Mouse (Mus musculus) layer of hippocampus, postnatal 10 days (tissue): Measurements from ENCODE around the gene Jade1. TPM values are rescaled to one million over a fixed set of nuclear protein-coding genes. Genes with fewer than 3 reads are reported as not detected.

Source experiments
- DNase-seq, 2 experiments: peaks; one replicate each; pipeline ENCODE4 v3.0.0; 2021; ENCODE audit warnings: low spot score in 2 of 2
- long read RNA-seq: library from polyadenylated mRNA; stranded (forward); transcript quantifications from one replicate; pipeline ENCODE4 v2.0.0, GENCODE M21; 2023
- total RNA-seq, 2 experiments: library from RNA; stranded (reverse); gene quantifications; 2 replicates each; pipeline ENCODE4 v1.2.3; 2021

Jade1 gene
- total RNA-seq = 10 to 100 TPM; 18.6 to 23.0 TPM
- long read RNA-seq, full-length matches to known transcripts = 4 of 10 reads
- long read RNA-seq, partial matches to known transcripts = 4 of 10 reads
- long read RNA-seq, other reads (novel, unspliced or antisense) = 2 of 10 reads

GRCm38 (mm10) chr3:41555491-41556381 lies at the start of gene Jade1:
Gene Jade1 (plus strand): TSS chr3:41555731.
- DNase-seq = no peak

- DNase-seq = no peak
Measured at GRCm38 (mm10) chr3:41509441-41509840, 46.1 kb upstream of the Jade1 start.

GRCm38 (mm10) chr3:41510191-41510590 lies 45.3 kb upstream of the Jade1 start:
- no peak for DNase-seq

GRCm38 (mm10) chr3:41510750-41511149 lies 44.8 kb upstream of the Jade1 start:
- no peak for DNase-seq

- DNase-seq = no peak
Measured at GRCm38 (mm10) chr3:41514003-41514402, 41.5 kb upstream of the Jade1 start.

- no peak for DNase-seq
Measured at GRCm38 (mm10) chr3:41514683-41515305, 40.7 kb upstream of the Jade1 start.

GRCm38 (mm10) chr3:41516961-41517518 lies 38.5 kb upstream of the Jade1 start:
- DNase-seq = no peak

- no peak for DNase-seq
Measured at GRCm38 (mm10) chr3:41520925-41521324, 34.6 kb upstream of the Jade1 start.

- no peak for DNase-seq
Measured at GRCm38 (mm10) chr3:41521733-41522132, 33.8 kb upstream of the Jade1 start.

GRCm38 (mm10) chr3:41522226-41523005 lies 33.1 kb upstream of the Jade1 start:
- no peak for DNase-seq

GRCm38 (mm10) chr3:41523006-41523375 lies 32.5 kb upstream of the Jade1 start:
- DNase-seq = no peak

GRCm38 (mm10) chr3:41523460-41523859 lies 32.1 kb upstream of the Jade1 start:
- DNase-seq = no peak

GRCm38 (mm10) chr3:41528291-41528969 lies 27.1 kb upstream of the Jade1 start:
- DNase-seq = no peak

- no peak for DNase-seq
Measured at GRCm38 (mm10) chr3:41530156-41530555, 25.4 kb upstream of the Jade1 start.

GRCm38 (mm10) chr3:41531541-41531940 lies 24.0 kb upstream of the Jade1 start:
- no peak for DNase-seq

GRCm38 (mm10) chr3:41532109-41532508 lies 23.4 kb upstream of the Jade1 start:
- no peak for DNase-seq

- no peak for DNase-seq
Measured at GRCm38 (mm10) chr3:41533660-41534059, 21.9 kb upstream of the Jade1 start.

GRCm38 (mm10) chr3:41537957-41538356 lies 17.6 kb upstream of the Jade1 start:
- no peak for DNase-seq

GRCm38 (mm10) chr3:41541313-41541712 lies 14.2 kb upstream of the Jade1 start:
- no peak for DNase-seq

- DNase-seq = peak; percentile 10 to 30
Measured at GRCm38 (mm10) chr3:41544451-41544850, 11.1 kb upstream of the Jade1 start.

- no peak for DNase-seq
Measured at GRCm38 (mm10) chr3:41547289-41547688, 8.2 kb upstream of the Jade1 start.
